Mouse (Mus musculus) liver, embryonic 14.5 days (tissue): Measurements from ENCODE around the gene Slc17a9.

Source experiments
- CTCF ChIP-seq: IDR thresholded peaks from 2 replicates; pipeline ENCODE4 v1.5.1; 2016; ENCODE audit warnings: antibody characterized with exemption, low read depth, control low read depth
- EP300 ChIP-seq: IDR thresholded peaks from 2 replicates; pipeline ENCODE4 v1.6.1; 2016; ENCODE audit warnings: antibody characterized with exemption, low read depth

DNA sequence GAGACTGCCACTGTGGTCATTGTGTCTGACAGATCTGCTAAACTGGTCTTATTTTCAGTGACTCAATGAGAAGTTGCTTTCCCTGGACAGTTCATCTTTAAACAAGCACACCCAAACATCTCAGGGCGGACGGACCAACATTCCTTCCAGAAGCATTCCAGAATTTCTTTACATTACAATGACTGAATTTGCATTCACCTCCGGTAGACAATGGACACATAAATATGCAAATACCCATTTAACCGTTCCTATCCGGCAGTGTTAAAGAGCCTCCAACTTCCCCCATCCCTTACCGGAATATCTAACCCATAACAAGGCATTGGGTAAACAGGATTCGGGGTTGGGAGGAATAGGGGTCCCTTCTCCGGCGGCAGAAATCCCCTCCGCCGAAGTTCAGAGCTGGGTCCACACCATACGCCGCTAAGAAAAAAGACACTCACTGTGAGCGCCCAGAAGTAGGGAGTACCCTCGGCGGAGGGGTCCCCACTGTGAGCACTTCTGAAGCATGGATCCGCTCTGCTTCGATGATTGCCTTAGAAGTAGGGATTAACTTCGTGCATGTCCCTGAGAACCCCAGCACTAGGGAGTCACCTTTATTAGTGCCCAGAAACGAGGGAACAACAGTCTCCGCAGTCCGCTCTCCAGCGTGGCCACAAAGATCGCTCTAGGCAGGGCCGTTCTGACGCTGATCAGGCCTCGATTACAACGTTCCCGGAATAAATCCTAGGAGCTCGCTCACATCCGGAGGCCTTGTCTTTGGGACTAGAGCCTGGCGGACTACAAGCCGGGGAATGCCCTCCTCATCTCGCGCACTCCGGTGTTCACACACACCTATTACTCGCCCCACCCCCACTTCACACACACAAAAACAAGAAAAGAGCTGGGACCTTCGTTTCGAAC is 15.8 kb upstream of the Slc17a9 start:
- TF ChIP-seq CTCF (no peak), EP300 (no peak)
